Mouse (Mus musculus): ENCODE measurements at regions not wholly inside any gene's neighbourhood (a gene's known extent, or its start where the extent isn't known, plus 50 kb on each side); places are given as distances from the start of the nearest gene placed in this dataset.

GRCm38 (mm10) chr5:126148908-126149307, 617.3 kb downstream of the Tmem132b start:
- no peak for DNase-seq (ENCODE audit: low spot score)

- DNase-seq (ENCODE audit: low spot score), result no peak
These were observed 623.8 kb downstream of the Tmem132b start for GRCm38 (mm10) chr5:126155216-126155880.

GRCm38 (mm10) chr5:126186111-126186510, 654.5 kb downstream of the Tmem132b start:
- no peak for DNase-seq (ENCODE audit: low spot score)

- no peak for DNase-seq (ENCODE audit: low spot score)
These were observed 668.3 kb downstream of the Tmem132b start for GRCm38 (mm10) chr5:126199876-126200275.

GRCm38 (mm10) chr5:126201535-126201934, 670.0 kb downstream of the Tmem132b start:
- DNase-seq (ENCODE audit: low spot score), result no peak

- no peak for DNase-seq (ENCODE audit: low spot score)
These were observed 670.4 kb downstream of the Tmem132b start for GRCm38 (mm10) chr5:126201996-126202395.

GRCm38 (mm10) chr5:126217016-126217415, 685.4 kb downstream of the Tmem132b start:
- DNase-seq (ENCODE audit: low spot score), result no peak

- no peak for DNase-seq (ENCODE audit: low spot score)
These were observed 686.2 kb downstream of the Tmem132b start for GRCm38 (mm10) chr5:126217746-126218145.

- DNase-seq (ENCODE audit: low spot score), result no peak
These were observed 692.1 kb downstream of the Tmem132b start for GRCm38 (mm10) chr5:126223696-126224095.

- DNase-seq (ENCODE audit: low spot score), result no peak
These were observed 699.2 kb downstream of the Tmem132b start for GRCm38 (mm10) chr5:126230768-126231167.

- no peak for DNase-seq (ENCODE audit: low spot score)
These were observed 706.5 kb downstream of the Tmem132b start for GRCm38 (mm10) chr5:126238071-126238470.

GRCm38 (mm10) chr5:126245776-126246175, 714.2 kb downstream of the Tmem132b start:
- DNase-seq (ENCODE audit: low spot score), result no peak

- no peak for DNase-seq (ENCODE audit: low spot score)
These were observed 718.8 kb downstream of the Tmem132b start for GRCm38 (mm10) chr5:126250331-126250730.

- DNase-seq (ENCODE audit: low spot score), result no peak
These were observed 723.1 kb downstream of the Tmem132b start for GRCm38 (mm10) chr5:126254661-126255060.

GRCm38 (mm10) chr5:126257860-126258259, 726.3 kb downstream of the Tmem132b start:
- no peak for DNase-seq (ENCODE audit: low spot score)

GRCm38 (mm10) chr5:126266471-126266870, 734.9 kb downstream of the Tmem132b start:
- DNase-seq (ENCODE audit: low spot score), result no peak

GRCm38 (mm10) chr5:126266929-126267609, 735.5 kb downstream of the Tmem132b start:
- DNase-seq (ENCODE audit: low spot score), result no peak

- no peak for DNase-seq (ENCODE audit: low spot score)
These were observed 737.0 kb downstream of the Tmem132b start for GRCm38 (mm10) chr5:126268592-126268991.

- DNase-seq (ENCODE audit: low spot score), result no peak
These were observed 742.7 kb downstream of the Tmem132b start for GRCm38 (mm10) chr5:126274316-126274715.

- DNase-seq (ENCODE audit: low spot score), result no peak
These were observed 749.6 kb downstream of the Tmem132b start for GRCm38 (mm10) chr5:126281057-126281728.

GRCm38 (mm10) chr5:126281782-126282181, 750.2 kb downstream of the Tmem132b start:
- DNase-seq (ENCODE audit: low spot score), result no peak

- DNase-seq (ENCODE audit: low spot score), result no peak
These were observed 793.3 kb downstream of the Tmem132b start for GRCm38 (mm10) chr5:126324847-126325246.

GRCm38 (mm10) chr5:126328276-126328675, 796.7 kb downstream of the Tmem132b start:
- DNase-seq (ENCODE audit: low spot score), result no peak

All from gastrocnemius, adult 18-20 months (tissue).